17 mouse cellular contexts compared by ENCODE assay signal in the genomic region with DNA sequence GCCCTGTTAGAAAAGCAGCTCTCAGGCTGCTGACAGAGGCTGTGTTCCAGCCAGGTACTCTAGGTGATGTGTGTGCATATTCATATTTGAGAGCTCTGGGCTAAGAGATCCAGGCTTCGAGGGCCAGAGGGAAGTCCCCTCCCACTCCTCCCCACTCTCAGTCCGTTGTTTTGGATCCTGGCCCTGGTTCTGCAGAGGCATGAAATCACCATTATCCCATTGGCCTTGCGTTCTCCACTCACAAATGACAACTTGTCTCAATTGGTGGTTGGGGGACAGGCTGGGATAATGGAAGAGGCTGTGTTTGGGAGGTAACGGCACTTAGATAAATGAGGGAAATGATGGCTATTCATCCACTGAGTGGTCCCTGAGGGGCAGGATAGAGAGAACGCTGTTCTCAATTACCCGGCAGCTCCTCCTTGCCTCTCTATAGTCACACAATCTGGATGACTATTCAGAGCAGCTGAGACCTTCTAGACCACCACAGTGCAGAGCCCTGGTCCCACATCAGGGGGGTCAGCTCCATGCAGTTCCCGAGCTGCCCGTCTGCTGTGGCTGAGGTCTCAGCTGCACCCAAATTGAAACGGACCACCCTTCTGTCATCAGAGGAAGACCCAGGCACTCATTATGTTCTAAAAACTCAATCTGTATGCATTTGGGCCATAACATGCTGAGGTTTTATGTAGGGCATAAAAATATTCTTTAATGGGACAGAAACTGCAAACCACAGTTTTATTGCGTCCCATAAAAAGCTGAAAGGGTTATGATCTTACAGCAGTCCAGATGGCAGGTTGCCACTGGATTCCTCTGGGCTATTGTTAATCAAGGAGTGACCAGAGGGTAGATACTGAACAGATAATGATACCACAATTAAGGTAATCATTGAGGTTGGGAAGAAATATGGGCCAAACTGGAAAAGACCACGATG. TPM values are rescaled to one million over a fixed set of nuclear protein-coding genes. Genes with fewer than 3 reads are reported as not detected.
DNase-seq lines count a peak whose midpoint lies in the region; ATAC-seq and TF ChIP-seq lines count a peak whose summit lies in the region.
"Had no signal": no experiment of that assay in that cellular context is flagged by ENCODE, and none has a peak within 500 bp of the region (broad histone marks: within the 10 kb centered on the region; RNA-seq: fewer than 3 reads in every experiment).

No protein-coding gene starts in this region.

- H3K27ac ChIP-seq in kidney, adult 2 months (ENCODE audit: insufficient read depth, low read depth, low read length): no peak overlapping the region
- peak overlapping the region; percentile 54 for H3K27ac ChIP-seq in hindbrain, embryonic 11.5 days (ENCODE audit: low read depth, low read length)
- H3K27ac ChIP-seq in neural tube, embryonic 13.5 days (replicated peaks): peak overlapping the region; percentile 64
- H3K27ac ChIP-seq: stomach, embryonic 15.5 days had no signal

- no peaks in the 10 kb centered on the region for H3K4me1 ChIP-seq in kidney, adult 2 months (ENCODE audit: control insufficient read depth, insufficient read depth, low read length)
- H3K4me1 ChIP-seq in hindbrain, embryonic 11.5 days (replicated peaks; ENCODE audit: control insufficient read depth, insufficient read depth, low read length): no peaks in the 10 kb centered on the region
- peaks cover 18% of the 10 kb centered on the region for H3K4me1 ChIP-seq in neural tube, embryonic 13.5 days (replicated peaks)
- H3K4me1 ChIP-seq: megakaryocyte, embryonic 14.5 days; stomach, embryonic 15.5 days had no signal

- H3K27me3 ChIP-seq in kidney, adult 2 months (replicated peaks; ENCODE audit: control insufficient read depth, insufficient read depth, low read length): no peaks in the 10 kb centered on the region
- no peaks in the 10 kb centered on the region for H3K27me3 ChIP-seq in hindbrain, embryonic 11.5 days (ENCODE audit: control insufficient read depth, insufficient read depth, low read length)
- H3K27me3 ChIP-seq in neural tube, embryonic 13.5 days: no peaks in the 10 kb centered on the region; the same call in 1 of the 2 replicates
- H3K27me3 ChIP-seq: megakaryocyte, embryonic 14.5 days; stomach, embryonic 15.5 days had no signal

- no peaks in the 10 kb centered on the region for H3K9me3 ChIP-seq in hindbrain, embryonic 11.5 days (ENCODE audit: control insufficient read depth, low read length)
- no peaks in the 10 kb centered on the region for H3K9me3 ChIP-seq in neural tube, embryonic 13.5 days
- H3K9me3 ChIP-seq: stomach, embryonic 15.5 days had no signal

- no peak overlapping the region for H3K4me3 ChIP-seq in kidney, adult 2 months (ENCODE audit: insufficient read depth, low read depth, low read length)
- no peak overlapping the region for H3K4me3 ChIP-seq in hindbrain, embryonic 11.5 days (ENCODE audit: low read depth, low read length)
- no peak overlapping the region for H3K4me3 ChIP-seq in neural tube, embryonic 13.5 days
- H3K4me3 ChIP-seq: megakaryocyte, embryonic 14.5 days; stomach, embryonic 15.5 days had no signal

- peak; percentile 58 for DNase-seq in kidney, postnatal 10 days
- no peak for DNase-seq in kidney, adult 2 months
- peak; percentile 57 for DNase-seq in hindbrain, embryonic 11.5 days (ENCODE audit: low spot score)
- DNase-seq in large intestine, adult 2 months (ENCODE audit: low read depth, low spot score): peak; percentile 27
- DNase-seq in ovary, postnatal 14 days (ENCODE audit: low spot score): no peak
- no peak for DNase-seq in adrenal gland, postnatal 10 days
- DNase-seq: adrenal gland, postnatal 25 days; cerebellum, adult 18-20 months; gastrocnemius, postnatal 10 days; layer of hippocampus, adult 9-11 months; left cerebral cortex, postnatal 4 days; lung, embryonic 14.5 days; thymus, postnatal 4 days had no signal

- no peaks in the 10 kb centered on the region for H3K36me3 ChIP-seq in kidney, adult 2 months (ENCODE audit: control insufficient read depth, insufficient read depth, low read length)
- H3K36me3 ChIP-seq in hindbrain, embryonic 11.5 days (ENCODE audit: control insufficient read depth, insufficient read depth, low read length): no peaks in the 10 kb centered on the region
- peaks cover 16% of the 10 kb centered on the region for H3K36me3 ChIP-seq in neural tube, embryonic 13.5 days
- H3K36me3 ChIP-seq: stomach, embryonic 15.5 days had no signal

- TF ChIP-seq CTCF in kidney, adult 2 months (conservative IDR thresholded peaks at IDR 0.05; ENCODE audit: insufficient read depth, insufficient read length, low read depth, low read length): no peak

- no peak overlapping the region for H3K4me2 ChIP-seq in hindbrain, embryonic 11.5 days (replicated peaks; ENCODE audit: low read depth, low read length)
- no peak overlapping the region for H3K4me2 ChIP-seq in neural tube, embryonic 13.5 days
- H3K4me2 ChIP-seq: heart, embryonic 11.5 days; lung, embryonic 14.5 days; stomach, embryonic 15.5 days had no signal

- TF ChIP-seq POLR2A in kidney, adult 2 months (IDR thresholded peaks at IDR 0.05; ENCODE audit: low read depth, low read length): no peak

- H3K9ac ChIP-seq in hindbrain, embryonic 11.5 days (ENCODE audit: low read depth, low read length): no peak overlapping the region
- no peak overlapping the region for H3K9ac ChIP-seq in neural tube, embryonic 13.5 days
- H3K9ac ChIP-seq: lung, embryonic 14.5 days; stomach, embryonic 15.5 days had no signal

- WGBS in kidney, adult 2 months: 55% methylated on average over 11 of the region's 11 CpGs
- 59% methylated on average over 11 of the region's 11 CpGs for WGBS in hindbrain, embryonic 11.5 days
- 34% methylated on average over 11 of the region's 11 CpGs for WGBS in large intestine, adult 2 months
- 10% methylated on average over 11 of the region's 11 CpGs for WGBS in neural tube, embryonic 13.5 days

- ATAC-seq in hindbrain, embryonic 11.5 days (ENCODE audit: low FRiP score): peak; percentile 87
- peak; percentile 88 for ATAC-seq in neural tube, embryonic 13.5 days (ENCODE audit: low read depth)

RNA-seq across cellular contexts. Expression of gene Wwc1, which starts 29.2 kb away (rescaled TPM):
- polyA plus RNA-seq in kidney, adult 2 months (2012; rRNA removed): 91.9 and 110 TPM in 2 replicates
- polyA plus RNA-seq in hindbrain, embryonic 11.5 days (2014; fragmentation: Nextera tagmentation; extraction: Ambion mirVana): 7.0 and 8.5 TPM in 2 replicates
- 20.3 and 35.1 TPM in 2 replicates for polyA plus RNA-seq in large intestine, adult 2 months (2012; rRNA removed)
- 6.3 TPM in 2 replicates for polyA plus RNA-seq in neural tube, embryonic 13.5 days (2015; fragmentation: Nextera tagmentation; extraction: Ambion mirVana)
- 10 to 100 TPM; 34.1 to 35.0 TPM for total RNA-seq in adrenal gland, postnatal 10 days (2021)

Comparison
In these comparisons a context has a peak if more than half of its experiments do, and no peak if none do; other contexts are left out.
1. DNase-seq: peak in kidney, postnatal 10 days (single experiment), hindbrain, embryonic 11.5 days (single experiment) and large intestine, adult 2 months (single experiment); none in kidney, adult 2 months (single experiment), ovary, postnatal 14 days (single experiment) and adrenal gland, postnatal 10 days (single experiment).